Mouse (Mus musculus) stomach, embryonic 15.5 days (tissue): ENCODE measurements around the gene Zfp808. TPM values are rescaled to one million over a fixed set of nuclear protein-coding genes. Genes with fewer than 3 reads are reported as not detected.
A peak's percentile ranks its signal among the peaks of the same experiment; 100 is the strongest.
"Not testable (repeated sequence)": the region's sequence is repeated elsewhere in the genome, so short reads cannot be mapped to it uniquely, and the experiment has no call there.

Experiments used
- ATAC-seq: fragments of 200-750 bp; cut with Nextera tagmentation; 2 replicates; pipeline ENCODE4 v1.8.0; 2017; ENCODE audit warnings: low read depth, moderate number of reproducible peaks, moderate TSS enrichment; ENCODE audit not compliant: insufficient read depth, low FRiP score
- H3K27ac ChIP-seq: fragments of 300-500 bp; sonication (generic); 2 replicates; pipeline ENCODE4 v1.5.1; 2015; ENCODE audit warnings: mild to moderate bottlenecking, inconsistent platforms
- H3K27me3 ChIP-seq: fragments of 300-500 bp; sonication (generic); replicated peaks from 2 replicates; pipeline ENCODE4 v1.6.1; 2015; ENCODE audit warnings: inconsistent platforms
- H3K36me3 ChIP-seq: fragments of 300-500 bp; sonication (generic); 2 replicates; pipeline ENCODE4 v1.6.1; 2015; ENCODE audit warnings: inconsistent platforms
- H3K4me1 ChIP-seq: fragments of 300-500 bp; sonication (generic); 2 replicates; pipeline ENCODE4 v1.6.1; 2015; ENCODE audit warnings: inconsistent platforms
- H3K4me2 ChIP-seq: fragments of 300-500 bp; sonication (generic); 2 replicates; pipeline ENCODE4 v1.6.1; 2015; ENCODE audit warnings: mild to moderate bottlenecking, inconsistent platforms
- H3K4me3 ChIP-seq: fragments of 300-500 bp; sonication (generic); replicated peaks from 2 replicates; pipeline ENCODE4 v1.5.1; 2015; ENCODE audit warnings: inconsistent platforms
- H3K9ac ChIP-seq: fragments of 300-500 bp; sonication (generic); 2 replicates; pipeline ENCODE4 v1.6.1; 2015; ENCODE audit warnings: inconsistent platforms
- H3K9me3 ChIP-seq: fragments of 300-500 bp; sonication (generic); 2 replicates; pipeline ENCODE4 v1.6.1; 2016; ENCODE audit warnings: inconsistent platforms
- WGBS: fragments of 180-500 bp; shearing (Covaris S2); methylation state at CpG from one replicate; pipeline ENCODE4 v1.1.7; 2015; 5-methylcytosine and 5-hydroxymethylcytosine counted together
- polyA plus RNA-seq: library from polyadenylated mRNA; unstranded; fragments of >200 nt; fragmentation: Nextera tagmentation; extraction: Ambion mirVana; gene quantifications from 2 replicates; pipeline ENCODE4 v1.2.1, GENCODE M21; 2015

Zfp808 gene
- 9.7 and 10.5 TPM in 2 replicates for polyA plus RNA-seq

DNA sequence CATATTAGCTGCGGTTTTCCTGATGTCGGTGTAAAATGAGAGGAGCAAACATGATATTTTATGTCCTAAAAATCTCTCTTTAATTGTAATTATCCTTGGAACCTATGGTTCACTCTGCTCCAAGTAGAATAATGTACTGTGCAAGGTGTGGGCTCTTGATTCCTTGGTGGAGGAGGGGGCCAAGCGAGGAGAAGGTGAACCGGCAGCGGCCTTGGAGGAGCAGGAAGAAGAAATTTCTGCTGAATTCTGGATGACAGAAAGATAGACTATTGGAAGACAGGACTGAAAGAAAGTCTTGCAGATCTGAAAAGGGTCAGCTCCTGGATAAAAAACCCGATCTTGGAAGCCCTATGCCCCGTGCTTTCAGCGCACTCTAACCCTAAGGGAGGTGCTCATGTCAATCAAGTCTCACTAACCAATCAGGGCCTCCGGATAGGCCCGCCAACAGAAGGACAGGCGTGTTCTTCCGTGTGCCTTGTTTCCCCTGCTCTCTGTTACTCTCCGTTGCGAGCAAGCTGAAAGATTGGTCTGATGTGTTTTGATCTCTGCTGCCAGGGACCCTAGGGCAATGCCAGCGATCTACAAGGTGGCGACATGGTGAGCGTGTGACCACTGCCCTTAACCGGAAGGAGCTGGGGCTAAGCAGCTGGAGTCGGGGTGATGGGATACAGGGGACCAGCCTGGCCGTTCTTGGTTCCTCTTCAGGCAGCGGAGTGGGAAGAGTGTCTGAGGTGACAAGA is at the start of gene Zfp808:
Gene Zfp808, plus strand, starts transcription at position 455 of the 740 bp plus-strand sequence.
- not testable (repeated sequence) for H3K27me3 ChIP-seq, H3K4me1 ChIP-seq, H3K36me3 ChIP-seq, H3K9me3 ChIP-seq
- peak within 1 kb of the TSS; percentile 49 for H3K4me2 ChIP-seq
- H3K27ac ChIP-seq: peak within 1 kb of the TSS; percentile 44; the same call in 1 of the 2 replicates
- peak; percentile 84 for ATAC-seq
- H3K4me3 ChIP-seq: peak within 1 kb of the TSS; percentile 67
- H3K9ac ChIP-seq: peak within 1 kb of the TSS; percentile 46
- WGBS: 7% methylated on average over 21 of the region's 21 CpGs

DNA sequence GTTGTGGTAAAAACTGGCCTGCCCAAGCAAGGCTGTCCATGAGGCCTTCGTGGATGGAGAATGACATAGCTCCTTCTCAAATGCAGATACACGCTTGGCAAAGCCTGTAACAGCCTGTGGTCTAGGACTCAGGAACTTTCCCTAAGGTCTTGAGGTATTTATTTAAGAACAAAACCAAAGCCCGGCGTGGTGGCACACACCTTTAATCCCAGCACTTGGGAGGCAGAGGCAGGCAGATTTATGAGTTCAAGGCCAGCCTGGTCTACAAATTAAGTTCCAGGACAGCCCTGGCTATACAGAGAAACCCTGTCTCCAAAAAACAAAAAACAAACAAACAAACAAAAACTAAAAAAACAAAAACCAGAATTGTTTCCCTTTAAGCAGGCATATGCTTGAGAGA is 30.9 kb upstream of the Zfp808 start:
- WGBS: 75% methylated on average over 4 of the region's 4 CpGs
- H3K4me3 ChIP-seq: not testable (repeated sequence)

DNA sequence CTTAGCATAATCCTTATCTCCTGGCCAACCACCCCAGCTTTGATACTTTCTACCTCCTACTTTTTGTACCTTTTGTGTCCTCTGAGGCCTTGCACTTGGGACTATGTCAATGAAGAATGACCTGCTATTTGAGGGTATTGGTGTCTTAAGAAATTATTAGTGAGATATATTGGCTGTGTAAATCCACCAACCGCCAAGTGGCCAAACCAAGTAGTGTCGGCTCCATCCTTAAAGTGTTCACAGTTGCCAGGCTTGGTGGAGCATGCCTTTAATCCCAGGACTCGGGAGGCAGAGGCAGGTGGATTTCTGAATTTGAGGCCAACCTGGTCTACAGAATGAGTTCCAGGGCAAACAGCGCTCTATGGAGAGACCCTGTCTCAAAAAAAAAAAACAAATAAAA is 30.2 kb upstream of the Zfp808 start:
- H3K36me3 ChIP-seq, H3K27ac ChIP-seq, ATAC-seq, H3K9me3 ChIP-seq, H3K4me2 ChIP-seq, H3K9ac ChIP-seq, H3K4me1 ChIP-seq, H3K4me3 ChIP-seq, H3K27me3 ChIP-seq: not testable (repeated sequence)
- 89% methylated on average over 4 of the region's 4 CpGs for WGBS

More for the DNA sequence above, 30.9 kb upstream of the Zfp808 start:
- not testable (repeated sequence) for H3K27ac ChIP-seq, H3K9ac ChIP-seq, ATAC-seq, H3K4me1 ChIP-seq, H3K9me3 ChIP-seq, H3K36me3 ChIP-seq, H3K27me3 ChIP-seq, H3K4me2 ChIP-seq

DNA sequence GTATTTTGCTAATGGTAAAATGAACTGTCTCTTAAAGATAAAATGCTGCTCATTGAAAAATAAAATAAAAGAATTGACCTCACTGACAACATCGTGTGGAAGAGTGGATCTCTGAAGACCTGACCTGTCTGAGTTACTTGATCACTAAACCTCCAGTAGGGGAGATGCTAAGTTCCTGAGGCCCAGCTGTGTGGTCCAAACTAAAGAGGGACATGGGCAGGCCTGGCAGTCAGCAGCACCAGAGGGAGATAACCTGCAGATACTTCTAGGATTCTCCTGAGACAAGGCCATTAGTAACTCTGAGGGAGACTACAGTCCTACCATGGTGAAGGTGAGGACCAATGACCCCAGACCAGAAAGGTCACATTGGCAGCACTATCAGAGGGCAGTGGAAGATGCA is 27.3 kb upstream of the Zfp808 start:
- not testable (repeated sequence) for H3K36me3 ChIP-seq, H3K4me2 ChIP-seq, H3K4me1 ChIP-seq, H3K27me3 ChIP-seq, H3K4me3 ChIP-seq, ATAC-seq, H3K9ac ChIP-seq, H3K9me3 ChIP-seq, H3K27ac ChIP-seq
- 83% methylated on average over 1 of the region's 1 CpGs for WGBS

DNA sequence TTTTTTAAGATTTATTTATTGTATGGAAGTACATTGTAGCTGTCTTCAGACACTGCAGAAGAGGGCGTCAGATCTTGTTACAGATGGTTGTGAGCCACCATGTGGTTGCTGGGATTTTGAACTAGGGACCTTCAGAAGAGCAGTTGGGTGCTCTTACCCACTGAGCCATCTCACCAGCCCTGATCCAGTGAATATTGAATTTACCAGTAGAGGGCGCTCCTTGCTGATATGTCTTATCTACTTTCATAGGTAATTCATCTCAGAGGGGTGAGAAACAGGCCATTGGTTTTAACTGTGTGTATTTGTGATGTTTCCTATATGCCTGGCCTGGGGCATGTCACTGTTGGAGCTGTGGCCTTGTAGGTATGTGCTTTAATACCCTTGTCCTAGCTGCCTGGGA is 13.8 kb upstream of the Zfp808 start:
- not testable (repeated sequence) for H3K27ac ChIP-seq, H3K9ac ChIP-seq, H3K36me3 ChIP-seq, H3K9me3 ChIP-seq, H3K4me3 ChIP-seq, H3K4me2 ChIP-seq, H3K4me1 ChIP-seq, H3K27me3 ChIP-seq, ATAC-seq
- WGBS: 29% methylated on average over 2 of the region's 2 CpGs

DNA sequence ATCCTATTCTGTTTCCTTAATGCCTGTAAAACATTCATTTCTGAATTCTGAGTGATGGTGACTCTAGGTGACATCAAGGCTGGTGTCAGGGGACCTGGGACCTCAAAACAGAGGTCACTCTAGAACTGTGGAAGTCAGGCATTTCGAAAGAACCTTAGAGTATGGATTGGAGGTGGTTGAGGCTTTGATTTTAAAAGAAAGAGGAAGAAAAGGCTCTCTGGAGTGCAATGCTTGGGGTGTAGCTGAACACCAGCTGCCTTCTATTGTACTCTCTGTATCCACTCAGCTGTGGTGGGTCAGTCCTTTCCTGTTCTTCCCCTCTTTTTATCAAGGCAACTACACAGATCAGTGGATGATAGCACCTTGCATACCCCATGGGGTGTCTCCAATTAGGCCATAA is 8.1 kb upstream of the Zfp808 start:
- H3K27ac ChIP-seq, H3K27me3 ChIP-seq, H3K9me3 ChIP-seq, H3K4me2 ChIP-seq, ATAC-seq, H3K4me1 ChIP-seq, H3K36me3 ChIP-seq, H3K9ac ChIP-seq, H3K4me3 ChIP-seq: not testable (repeated sequence)
- 64% methylated on average over 1 of the region's 1 CpGs for WGBS

DNA sequence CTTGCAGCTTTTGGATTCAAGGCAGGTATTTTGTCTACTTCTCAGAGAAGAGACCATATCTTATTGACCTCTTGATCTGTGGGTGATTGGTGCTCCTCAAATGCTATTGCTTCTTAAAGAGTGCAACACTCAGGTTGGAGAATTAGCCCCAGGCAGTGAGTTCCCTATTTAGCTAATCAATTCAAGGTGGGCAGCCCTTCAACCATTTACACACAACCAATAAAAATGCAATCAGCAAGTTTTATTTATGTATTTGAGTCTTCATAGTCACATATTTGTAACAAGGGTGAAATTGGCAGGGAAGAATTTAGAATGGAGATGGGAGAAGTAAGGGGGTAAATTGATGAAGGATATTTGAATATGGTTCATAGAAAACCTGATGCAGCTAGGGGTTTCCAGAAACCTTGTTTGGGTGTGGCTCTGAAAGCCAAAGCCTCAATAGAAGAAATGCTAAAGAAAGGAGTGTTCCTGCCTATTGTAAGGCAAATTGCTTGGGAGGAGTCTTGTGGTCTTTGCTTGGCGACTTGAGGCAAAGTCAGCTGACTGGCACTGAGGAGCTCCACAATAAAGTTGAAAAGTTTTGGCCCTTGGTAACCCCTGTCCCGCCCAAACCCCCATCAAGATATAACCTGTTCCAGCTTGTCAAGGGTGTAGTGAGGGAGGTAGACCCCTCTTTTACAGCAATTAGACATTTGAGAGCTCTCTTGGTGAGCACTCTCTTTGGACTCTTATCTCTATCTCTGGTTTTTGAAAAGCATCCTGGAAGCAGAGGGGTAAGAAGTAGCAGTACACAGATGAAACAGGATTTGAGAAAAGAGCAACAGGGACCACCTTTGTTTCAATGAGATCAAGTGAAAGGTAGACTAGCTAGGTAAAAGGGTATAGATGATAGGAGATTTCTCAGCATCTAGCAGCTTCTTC is 52.4 kb downstream of the Zfp808 start:
- 70% methylated on average over 2 of the region's 2 CpGs for WGBS

DNA sequence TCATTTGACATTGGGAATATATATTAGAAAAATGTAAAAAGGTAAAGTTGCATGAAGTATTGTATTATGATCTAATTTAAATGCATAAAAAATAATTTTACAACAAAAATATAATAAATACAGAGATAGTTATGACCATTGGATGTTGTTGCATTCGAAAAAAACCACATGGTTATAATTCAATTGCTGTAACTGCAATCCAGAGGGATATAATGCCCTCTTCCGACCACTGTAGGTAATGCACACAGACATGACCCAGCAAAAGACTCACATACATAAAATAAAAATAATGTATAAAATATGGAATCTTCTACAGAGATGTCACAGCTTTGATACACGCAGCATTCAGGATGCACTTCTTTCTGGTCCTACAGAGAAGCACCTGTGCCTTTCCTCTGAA is 115.6 kb downstream of the Zfp808 start:
- H3K9me3 ChIP-seq: no peaks in the 10 kb centered on the region
- no peak overlapping the region for H3K9ac ChIP-seq
- no peak for ATAC-seq
- 55% methylated on average over 3 of the region's 3 CpGs for WGBS
- no peak overlapping the region for H3K4me3 ChIP-seq
- no peaks in the 10 kb centered on the region for H3K27me3 ChIP-seq
- no peak overlapping the region for H3K27ac ChIP-seq
- no peaks in the 10 kb centered on the region for H3K4me1 ChIP-seq
- H3K36me3 ChIP-seq: no peaks in the 10 kb centered on the region
- H3K4me2 ChIP-seq: no peak overlapping the region

More for the DNA sequence above, 52.4 kb downstream of the Zfp808 start:
- H3K4me3 ChIP-seq, H3K4me1 ChIP-seq, H3K4me2 ChIP-seq, H3K9ac ChIP-seq, H3K36me3 ChIP-seq, ATAC-seq, H3K27ac ChIP-seq, H3K27me3 ChIP-seq, H3K9me3 ChIP-seq: not testable (repeated sequence)

DNA sequence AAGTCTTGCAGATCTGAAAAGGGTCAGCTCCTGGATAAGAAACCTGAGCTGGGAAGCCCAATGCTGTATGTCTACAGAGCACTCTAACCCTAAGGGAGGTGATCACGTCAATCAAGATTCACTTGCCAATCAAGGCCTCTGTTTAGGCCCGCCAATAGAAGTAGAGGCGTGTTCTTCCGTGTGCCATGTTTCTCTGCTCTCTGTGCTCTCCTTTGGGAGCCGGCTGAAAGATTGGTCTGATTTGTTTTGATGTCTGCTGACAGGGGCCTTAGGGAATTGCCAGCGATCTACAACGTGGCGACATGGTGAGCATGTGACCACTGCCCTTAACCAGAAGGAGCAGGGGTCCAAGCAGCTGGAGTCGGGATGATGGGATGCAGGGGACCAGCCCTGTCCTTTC is 125.5 kb downstream of the Zfp808 start:
- not testable (repeated sequence) for H3K4me2 ChIP-seq, H3K9me3 ChIP-seq, H3K4me3 ChIP-seq, ATAC-seq, H3K4me1 ChIP-seq, H3K27ac ChIP-seq, H3K9ac ChIP-seq, H3K27me3 ChIP-seq, H3K36me3 ChIP-seq
- WGBS: 78% methylated on average over 9 of the region's 9 CpGs

DNA sequence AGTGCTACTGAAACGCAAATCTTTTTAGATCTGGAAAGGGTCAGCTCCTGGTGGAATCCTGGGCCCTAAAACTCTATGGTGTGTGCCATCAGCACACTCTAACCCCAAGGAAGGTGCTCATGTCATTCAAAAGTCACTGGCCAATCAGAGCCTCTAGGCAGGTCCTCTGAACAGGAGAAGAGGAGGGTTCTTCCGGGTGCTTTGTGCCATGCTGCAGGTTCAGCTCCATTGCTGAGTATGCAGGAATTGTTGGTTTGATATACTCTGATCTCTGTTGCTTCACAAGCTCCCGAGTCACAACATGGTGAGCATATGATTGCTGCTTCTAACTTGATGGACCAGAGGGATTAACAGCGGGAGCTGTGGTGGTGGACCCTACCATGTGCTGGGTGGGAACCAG is 133.7 kb downstream of the Zfp808 start:
- no peak overlapping the region for H3K27ac ChIP-seq
- H3K36me3 ChIP-seq: no peaks in the 10 kb centered on the region
- no peak for ATAC-seq
- H3K27me3 ChIP-seq: no peaks in the 10 kb centered on the region
- H3K9me3 ChIP-seq: no peaks in the 10 kb centered on the region
- H3K9ac ChIP-seq: no peak overlapping the region
- H3K4me2 ChIP-seq: no peak overlapping the region
- H3K4me3 ChIP-seq: no peak overlapping the region
- H3K4me1 ChIP-seq: no peaks in the 10 kb centered on the region
- WGBS: 81% methylated on average over 4 of the region's 4 CpGs
